Mouse (Mus musculus): ENCODE measurements around the gene Glod4.

- no peak for TF ChIP-seq CTCF (IDR thresholded peaks at IDR 0.05; ENCODE audit: extremely low read depth, insufficient read depth, insufficient read length, insufficient replicate concordance)
- TF ChIP-seq POLR2A (IDR thresholded peaks at IDR 0.05; ENCODE audit: low read depth, low read length), result no peak
Observed at GRCm38 (mm10) chr11:76201761-76202674, 41.5 kb downstream of the Glod4 start.

Measured in spleen, adult 2 months (tissue).